Mouse (Mus musculus): ENCODE measurements at regions not wholly inside any gene's neighbourhood (a gene's known extent, or its start where the extent isn't known, plus 50 kb on each side); places are given as distances from the start of the nearest gene placed in this dataset.
A peak's percentile ranks its signal among the peaks of the same experiment; 100 is the strongest.

DNA sequence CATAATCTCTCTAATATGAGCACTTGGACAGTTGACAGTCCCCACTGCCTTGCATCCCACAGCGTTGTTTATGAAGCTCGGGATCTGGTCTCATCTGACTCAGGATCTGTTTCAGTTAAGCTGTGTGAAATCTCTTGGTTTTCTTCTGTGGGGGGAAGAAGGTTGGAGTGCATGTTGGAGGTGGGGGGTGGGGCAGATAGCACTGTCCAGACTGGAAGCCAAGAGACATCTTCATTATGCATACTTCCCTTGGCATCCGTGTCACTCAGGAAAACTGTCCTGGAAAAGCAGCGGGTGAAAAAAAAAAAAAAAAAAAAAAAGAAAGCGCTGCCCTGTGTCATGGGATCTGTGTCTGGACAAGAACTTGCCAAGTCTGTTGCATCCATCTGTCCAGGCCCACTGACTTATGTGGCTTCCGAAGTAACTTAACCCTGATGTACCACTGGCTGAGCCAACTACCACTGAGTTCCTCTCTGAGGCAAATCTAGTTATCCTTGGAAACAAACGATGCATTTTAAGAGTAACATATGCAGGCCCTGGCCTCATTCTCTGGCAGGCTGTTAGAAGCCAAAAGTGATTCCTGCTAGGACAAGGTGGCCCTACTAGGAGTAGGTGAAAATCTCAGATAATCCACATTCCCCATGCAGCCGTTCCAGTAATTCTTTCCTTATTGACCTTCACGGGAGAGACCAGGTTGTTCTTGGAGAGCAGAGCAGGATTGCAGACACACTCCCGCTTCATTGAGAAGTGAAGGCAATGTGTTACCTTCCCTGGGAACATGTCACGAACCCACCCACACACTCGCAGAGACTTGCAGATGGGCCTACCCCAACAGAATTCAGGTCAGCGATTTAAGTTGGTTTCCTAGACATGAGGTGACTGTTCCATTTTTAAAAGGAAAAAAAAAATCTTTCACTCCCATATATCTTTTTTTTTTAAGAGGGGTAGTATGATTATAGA is 439.7 kb downstream of the Epha4 start:
- no peak for ATAC-seq
- peaks cover 13% of the 10 kb centered on the region; the same call in 1 of the 2 replicates for H3K4me1 ChIP-seq (ENCODE audit: control insufficient read depth, insufficient read depth, low read length)
- 85% methylated on average over 13 of the region's 13 CpGs for WGBS
- DNase-seq (ENCODE audit: low spot score): no peak
- H3K27me3 ChIP-seq (replicated peaks; ENCODE audit: control insufficient read depth, insufficient read depth, low read length): no peaks in the 10 kb centered on the region
- H3K4me2 ChIP-seq (ENCODE audit: low read length): no peak overlapping the region
- no peaks in the 10 kb centered on the region for H3K36me3 ChIP-seq (ENCODE audit: control insufficient read depth, insufficient read depth, low read length)
- no peaks in the 10 kb centered on the region for H3K9me3 ChIP-seq (replicated peaks; ENCODE audit: control insufficient read depth, low read length)
- H3K9ac ChIP-seq (ENCODE audit: low read length): no peak overlapping the region
- no peak overlapping the region for H3K4me3 ChIP-seq (ENCODE audit: low read depth, low read length)
- H3K27ac ChIP-seq (ENCODE audit: low read depth, low read length): no peak overlapping the region

GRCm38 (mm10) chr1:77080767-77081166 is 434.1 kb downstream of the Epha4 start:
- no peak overlapping the region for H3K27ac ChIP-seq (ENCODE audit: low read depth, low read length)
- peaks cover 6% of the 10 kb centered on the region for H3K4me1 ChIP-seq (ENCODE audit: control insufficient read depth, insufficient read depth, low read length)
- no peaks in the 10 kb centered on the region for H3K27me3 ChIP-seq (replicated peaks; ENCODE audit: control insufficient read depth, insufficient read depth, low read length)
- ATAC-seq (peak; percentile 73), DNase-seq (ENCODE audit: low spot score) (peak; percentile 42)
- no peak overlapping the region for H3K4me3 ChIP-seq (ENCODE audit: low read depth, low read length)
- H3K9ac ChIP-seq (ENCODE audit: low read length): peak overlapping the region; percentile 10; the same call in 1 of the 2 replicates
- no peaks in the 10 kb centered on the region for H3K36me3 ChIP-seq (ENCODE audit: control insufficient read depth, insufficient read depth, low read length)
- H3K4me2 ChIP-seq (ENCODE audit: low read length): no peak overlapping the region
- 9% methylated on average over 5 of the region's 5 CpGs for WGBS
- no peaks in the 10 kb centered on the region for H3K9me3 ChIP-seq (replicated peaks; ENCODE audit: control insufficient read depth, low read length)

GRCm38 (mm10) chr1:77081660-77082059 is 433.2 kb downstream of the Epha4 start:
- Histone ChIP-seq H3K4me1 (ENCODE audit: control insufficient read depth, insufficient read depth, low read length) (peaks cover 6% of the 10 kb centered on the region), H3K36me3 (ENCODE audit: control insufficient read depth, insufficient read depth, low read length) (no peaks in the 10 kb centered on the region), H3K4me2 (ENCODE audit: low read length) (no peak overlapping the region), H3K27ac (ENCODE audit: low read depth, low read length) (no peak overlapping the region), H3K27me3 (replicated peaks; ENCODE audit: control insufficient read depth, insufficient read depth, low read length) (no peaks in the 10 kb centered on the region), H3K4me3 (ENCODE audit: low read depth, low read length) (no peak overlapping the region), H3K9me3 (replicated peaks; ENCODE audit: control insufficient read depth, low read length) (no peaks in the 10 kb centered on the region), H3K9ac (ENCODE audit: low read length) (no peak overlapping the region)
- WGBS: 39% methylated on average over 7 of the region's 7 CpGs
- DNase-seq (ENCODE audit: low spot score) (peak; percentile 58), ATAC-seq (peak; percentile 48; the same call in 1 of the 2 replicates)

- H3K4me3 ChIP-seq (ENCODE audit: low read depth, low read length): no peak overlapping the region
- H3K4me1 ChIP-seq (ENCODE audit: control insufficient read depth, insufficient read depth, low read length): peaks cover 6% of the 10 kb centered on the region
- H3K4me2 ChIP-seq (ENCODE audit: low read length): no peak overlapping the region
- ATAC-seq (no peak), DNase-seq (ENCODE audit: low spot score) (no peak)
- WGBS: 95% methylated on average over 3 of the region's 3 CpGs
- no peaks in the 10 kb centered on the region for H3K9me3 ChIP-seq (replicated peaks; ENCODE audit: control insufficient read depth, low read length)
- H3K9ac ChIP-seq (ENCODE audit: low read length): no peak overlapping the region
- H3K36me3 ChIP-seq (ENCODE audit: control insufficient read depth, insufficient read depth, low read length): no peaks in the 10 kb centered on the region
- H3K27ac ChIP-seq (ENCODE audit: low read depth, low read length): no peak overlapping the region
- no peaks in the 10 kb centered on the region for H3K27me3 ChIP-seq (replicated peaks; ENCODE audit: control insufficient read depth, insufficient read depth, low read length)
These were observed 432.5 kb downstream of the Epha4 start for GRCm38 (mm10) chr1:77082410-77082809.

GRCm38 (mm10) chr1:77093551-77093950 is 421.3 kb downstream of the Epha4 start:
- Histone ChIP-seq H3K9me3 (replicated peaks; ENCODE audit: control insufficient read depth, low read length) (no peaks in the 10 kb centered on the region), H3K4me2 (ENCODE audit: low read length) (no peak overlapping the region), H3K27ac (ENCODE audit: low read depth, low read length) (no peak overlapping the region), H3K9ac (ENCODE audit: low read length) (no peak overlapping the region), H3K36me3 (ENCODE audit: control insufficient read depth, insufficient read depth, low read length) (no peaks in the 10 kb centered on the region), H3K27me3 (replicated peaks; ENCODE audit: control insufficient read depth, insufficient read depth, low read length) (no peaks in the 10 kb centered on the region), H3K4me1 (ENCODE audit: control insufficient read depth, insufficient read depth, low read length) (no peaks in the 10 kb centered on the region), H3K4me3 (ENCODE audit: low read depth, low read length) (no peak overlapping the region)
- 15% methylated on average over 2 of the region's 2 CpGs for WGBS
- DNase-seq (ENCODE audit: low spot score) (no peak), ATAC-seq (no peak)

DNA sequence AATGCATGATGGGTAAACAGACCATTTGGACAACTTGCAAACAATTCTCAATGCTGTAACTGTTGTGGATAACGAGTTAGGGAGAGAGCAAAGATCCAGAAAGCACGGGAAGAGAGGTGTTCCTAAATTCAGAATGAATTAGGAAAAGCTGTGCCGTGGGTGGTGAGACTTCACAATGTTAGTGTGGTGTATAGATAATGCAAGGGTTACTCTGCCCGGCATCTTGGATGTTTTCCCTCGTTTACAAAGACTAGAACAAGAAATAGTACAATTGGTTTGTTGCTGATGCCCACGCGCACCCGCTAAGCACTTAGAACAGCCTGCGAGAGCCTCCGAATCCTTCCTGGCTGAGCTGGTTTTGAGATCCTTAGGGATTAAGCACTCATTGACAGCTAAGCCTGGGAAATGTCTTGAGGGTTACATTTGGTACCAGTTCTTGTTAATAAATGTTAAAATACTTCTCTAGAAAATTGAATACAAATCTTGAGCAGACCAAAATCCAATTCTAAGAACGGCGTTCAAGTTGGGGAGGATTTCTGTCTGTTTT is 413.1 kb downstream of the Epha4 start:
- 9% methylated on average over 12 of the region's 12 CpGs for WGBS
- peaks cover 20% of the 10 kb centered on the region; the same call in 1 of the 2 replicates for H3K4me1 ChIP-seq (ENCODE audit: control insufficient read depth, insufficient read depth, low read length)
- DNase-seq (ENCODE audit: low spot score) (peak; percentile 61), ATAC-seq (0 out of 2 replicates have a peak, but pooled peaks have one; percentile 46)
- peak overlapping the region; percentile 28; the same call in 1 of the 2 replicates for H3K27ac ChIP-seq (ENCODE audit: low read depth, low read length)
- H3K36me3 ChIP-seq (ENCODE audit: control insufficient read depth, insufficient read depth, low read length): no peaks in the 10 kb centered on the region
- no peaks in the 10 kb centered on the region for H3K27me3 ChIP-seq (replicated peaks; ENCODE audit: control insufficient read depth, insufficient read depth, low read length)
- H3K9me3 ChIP-seq (replicated peaks; ENCODE audit: control insufficient read depth, low read length): no peaks in the 10 kb centered on the region
- peak overlapping the region; percentile 23; the same call in 1 of the 2 replicates for H3K4me2 ChIP-seq (ENCODE audit: low read length)
- H3K4me3 ChIP-seq (ENCODE audit: low read depth, low read length): no peak overlapping the region
- no peak overlapping the region; the same call in 1 of the 2 replicates for H3K9ac ChIP-seq (ENCODE audit: low read length)

DNA sequence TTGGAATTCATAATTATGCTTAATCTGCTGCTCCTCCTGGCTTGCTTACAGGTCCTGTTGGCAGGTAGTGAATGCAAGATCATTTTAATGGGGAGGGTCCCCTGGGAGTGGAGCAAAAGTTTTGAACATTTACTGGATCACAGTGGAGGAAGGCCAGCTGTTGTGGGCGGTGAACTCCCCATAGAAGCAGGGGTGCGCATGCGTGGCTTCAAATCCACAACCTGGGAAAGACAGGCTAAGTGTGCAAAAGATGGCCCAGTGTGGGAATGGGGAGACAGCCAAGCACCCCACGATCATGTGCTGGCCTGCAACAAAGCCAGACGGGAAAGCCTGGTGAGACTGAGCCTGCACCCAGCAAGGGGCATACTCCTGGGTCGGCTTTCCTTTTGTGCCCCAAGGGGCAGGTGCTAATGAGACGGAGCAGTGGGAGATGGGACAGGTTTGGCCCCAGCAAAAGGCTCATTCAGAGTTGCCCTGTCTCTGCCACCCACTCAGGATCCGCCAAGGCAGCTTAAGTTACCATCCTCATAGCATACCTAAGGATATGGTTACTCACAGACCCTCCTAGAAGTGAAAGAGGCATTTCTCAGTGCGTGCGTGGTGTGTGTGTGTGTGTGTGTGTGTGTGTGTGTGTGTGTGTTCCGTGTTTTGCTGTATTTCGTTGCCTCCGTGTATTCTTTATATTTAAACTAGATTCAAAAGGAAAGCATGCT is 412.3 kb downstream of the Epha4 start:
- Histone ChIP-seq H3K9me3 (replicated peaks; ENCODE audit: control insufficient read depth, low read length) (no peaks in the 10 kb centered on the region), H3K27ac (ENCODE audit: low read depth, low read length) (peak overlapping the region; percentile 73), H3K27me3 (replicated peaks; ENCODE audit: control insufficient read depth, insufficient read depth, low read length) (no peaks in the 10 kb centered on the region), H3K9ac (ENCODE audit: low read length) (no peak overlapping the region), H3K4me1 (ENCODE audit: control insufficient read depth, insufficient read depth, low read length) (peaks cover 20% of the 10 kb centered on the region; the same call in 1 of the 2 replicates), H3K4me3 (ENCODE audit: low read depth, low read length) (no peak overlapping the region), H3K4me2 (ENCODE audit: low read length) (peak overlapping the region; percentile 23), H3K36me3 (ENCODE audit: control insufficient read depth, insufficient read depth, low read length) (no peaks in the 10 kb centered on the region)
- 22% methylated on average over 13 of the region's 13 CpGs for WGBS
- ATAC-seq (peak; percentile 72; the same call in 1 of the 2 replicates), DNase-seq (ENCODE audit: low spot score) (peak; percentile 86)

GRCm38 (mm10) chr1:77109861-77110785 is 404.8 kb downstream of the Epha4 start:
- Histone ChIP-seq H3K9me3 (replicated peaks; ENCODE audit: control insufficient read depth, low read length) (no peaks in the 10 kb centered on the region), H3K27ac (ENCODE audit: low read depth, low read length) (no peak overlapping the region), H3K4me1 (ENCODE audit: control insufficient read depth, insufficient read depth, low read length) (peaks cover 2% of the 10 kb centered on the region; the same call in 1 of the 2 replicates), H3K4me3 (ENCODE audit: low read depth, low read length) (no peak overlapping the region), H3K27me3 (replicated peaks; ENCODE audit: control insufficient read depth, insufficient read depth, low read length) (no peaks in the 10 kb centered on the region), H3K36me3 (ENCODE audit: control insufficient read depth, insufficient read depth, low read length) (no peaks in the 10 kb centered on the region), H3K4me2 (ENCODE audit: low read length) (no peak overlapping the region), H3K9ac (ENCODE audit: low read length) (no peak overlapping the region)
- 55% methylated on average over 6 of the region's 6 CpGs for WGBS
- DNase-seq (ENCODE audit: low spot score): peak; percentile 50
- no peak for ATAC-seq
